Mouse (Mus musculus) thymus, adult 18-20 months (tissue): ENCODE data around the gene Zfp444.
"Not testable (repeated sequence)": the region's sequence is repeated elsewhere in the genome, so short reads cannot be mapped to it uniquely, and the experiment has no call there.

Source experiments
- DNase-seq, 2 experiments: peaks; one replicate each; pipeline ENCODE4 v3.0.0; 2022; ENCODE audit warnings: mixed read lengths in 2 of 2

Gene Zfp444

GRCm38 (mm10) chr7:6220147-6220546 is 48.1 kb downstream of the Zfp444 start:
- no peak for DNase-seq

- no peak for DNase-seq
These were observed 50.0 kb downstream of the Zfp444 start, which contains the start of gene Zscan5b for GRCm38 (mm10) chr7:6221978-6222377. Zscan5b (plus strand) TSS chr7:6222278.

GRCm38 (mm10) chr7:6228491-6228890 is 56.5 kb downstream of the Zfp444 start:
- not testable (repeated sequence) for DNase-seq

GRCm38 (mm10) chr7:6239787-6240186 is 67.8 kb downstream of the Zfp444 start:
- no peak for DNase-seq

- peak in 1 of 2 experiments; percentile 4 for DNase-seq
These were observed 68.9 kb downstream of the Zfp444 start for GRCm38 (mm10) chr7:6240841-6241425.
